Mouse (Mus musculus) cerebellum, adult 8-10 months (tissue): ENCODE results near the gene Kri1.
"Not testable (repeated sequence)": the region's sequence is repeated elsewhere in the genome, so short reads cannot be mapped to it uniquely, and the experiment has no call there.

Source experiments
- DNase-seq: peaks from one replicate; pipeline ENCODE4 v3.0.0; 2022

The Kri1 gene

GRCm38 (mm10) chr9:21287571-21288402, at the start of gene Kri1:
TSS of gene Kri1 (minus strand) at chr9:21287969.
- DNase-seq, result peak; percentile 96

DNA sequence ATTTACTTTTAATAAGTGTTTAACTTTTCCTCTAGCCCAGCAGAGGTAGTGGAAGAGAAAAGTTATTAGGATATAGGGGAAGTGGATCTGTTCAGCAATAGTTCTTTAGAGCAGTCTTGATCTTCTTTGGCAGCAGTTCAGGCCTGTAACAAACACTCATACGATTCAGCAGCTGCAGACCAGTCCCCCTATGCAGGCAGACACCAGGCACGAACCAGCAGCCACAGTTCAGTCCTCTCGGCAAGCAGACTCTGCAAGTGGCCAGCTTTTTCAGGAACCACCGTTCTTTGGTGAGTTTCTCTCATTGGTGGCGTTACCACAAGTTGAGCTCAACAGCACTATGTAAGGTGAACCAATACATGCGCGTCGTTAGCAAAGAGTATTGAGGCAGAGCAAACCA, 48.7 kb upstream of the Kri1 start:
- no peak for DNase-seq

DNA sequence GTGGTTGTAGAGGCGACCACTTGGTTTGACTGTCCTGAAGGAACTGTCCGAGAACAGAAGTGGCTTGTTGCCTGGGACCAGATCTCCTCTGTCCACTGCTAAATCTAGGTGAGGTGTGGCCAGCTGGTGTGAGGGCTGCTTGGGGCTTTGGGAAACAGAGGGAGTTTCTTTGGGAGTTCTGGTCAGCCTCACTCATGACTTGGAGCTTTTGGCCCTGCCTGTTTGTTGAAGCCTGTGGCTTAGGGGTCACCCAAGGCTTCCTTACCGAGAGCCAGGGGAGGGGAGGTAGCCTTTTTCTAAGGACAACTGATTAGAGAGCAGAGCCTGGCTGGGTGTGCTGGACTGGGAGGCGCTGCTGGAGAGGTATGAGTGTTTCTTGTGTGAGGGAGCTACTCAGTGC, 47.6 kb upstream of the Kri1 start:
- DNase-seq, result no peak

DNA sequence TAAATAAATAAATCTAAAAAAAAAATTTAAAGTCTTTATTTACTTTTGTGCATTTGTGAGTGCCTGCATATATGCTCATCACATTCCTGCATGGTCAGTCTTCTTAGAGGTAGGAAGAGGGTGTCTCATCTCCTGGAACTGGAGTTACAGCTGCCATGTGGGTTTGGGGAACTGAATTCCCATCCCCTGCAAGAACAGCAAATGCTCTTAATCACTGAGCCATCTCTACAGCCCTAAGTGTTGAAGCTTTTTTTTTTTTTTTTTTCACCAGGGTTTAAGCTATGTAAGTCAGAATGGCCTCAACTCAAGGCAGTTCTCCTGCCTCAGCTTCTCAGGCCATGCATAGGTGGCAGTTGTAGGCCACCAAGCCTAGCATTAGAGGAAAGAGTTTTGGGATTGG, 47.0 kb upstream of the Kri1 start:
- no peak for DNase-seq

DNA sequence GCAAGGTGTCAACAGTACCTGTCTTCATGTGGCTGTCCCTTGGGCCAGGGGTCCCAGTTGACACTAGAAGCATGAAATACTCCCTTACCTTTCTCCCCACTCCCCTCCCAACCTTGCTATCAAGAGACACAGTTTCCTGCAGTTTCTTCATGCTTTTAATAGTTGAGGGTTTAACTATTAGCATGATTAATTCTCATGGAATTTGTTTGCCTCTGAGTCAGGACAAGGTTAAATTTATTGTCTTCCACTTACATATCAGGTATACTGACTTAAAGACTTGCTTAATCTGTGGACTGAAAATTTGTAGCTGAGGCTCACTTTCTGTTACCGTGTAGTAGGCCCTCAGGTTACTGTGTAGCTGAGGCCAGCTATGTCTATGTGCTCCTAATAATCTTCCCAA, 45.8 kb upstream of the Kri1 start:
- no peak for DNase-seq

- no peak for DNase-seq
Measured at GRCm38 (mm10) chr9:21332161-21333061, 44.6 kb upstream of the Kri1 start.

GRCm38 (mm10) chr9:21331365-21332140, 43.8 kb upstream of the Kri1 start:
- no peak for DNase-seq

DNA sequence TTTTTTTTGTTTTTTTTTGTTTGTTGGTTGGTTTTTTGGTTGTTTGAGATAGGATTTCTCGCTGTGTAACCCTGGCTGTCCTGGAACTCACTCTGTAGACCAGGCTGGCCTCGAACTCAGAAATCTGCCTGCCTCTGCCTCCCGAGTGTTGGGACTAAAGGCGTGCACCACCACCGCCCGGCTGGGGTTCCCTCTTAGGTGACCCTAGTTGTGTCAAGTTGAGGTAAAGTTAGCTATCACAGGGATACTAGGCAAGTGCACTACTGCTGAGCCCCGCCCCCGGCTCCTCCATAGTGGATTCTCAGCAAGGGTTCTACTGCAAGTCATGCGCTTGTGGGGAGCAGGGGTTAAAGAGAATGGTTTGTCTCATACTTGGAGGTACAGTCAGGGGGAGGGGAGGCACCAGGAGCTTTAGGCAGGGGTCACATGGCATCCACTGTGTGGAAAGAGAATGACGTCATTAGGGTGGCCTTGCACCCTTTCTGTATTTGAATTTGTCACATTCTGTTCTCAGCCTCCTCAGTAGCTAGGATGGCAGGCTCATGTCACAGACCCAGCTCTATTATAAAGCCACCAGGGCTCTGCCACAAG, 42.0 kb upstream of the Kri1 start:
- no peak for DNase-seq

DNA sequence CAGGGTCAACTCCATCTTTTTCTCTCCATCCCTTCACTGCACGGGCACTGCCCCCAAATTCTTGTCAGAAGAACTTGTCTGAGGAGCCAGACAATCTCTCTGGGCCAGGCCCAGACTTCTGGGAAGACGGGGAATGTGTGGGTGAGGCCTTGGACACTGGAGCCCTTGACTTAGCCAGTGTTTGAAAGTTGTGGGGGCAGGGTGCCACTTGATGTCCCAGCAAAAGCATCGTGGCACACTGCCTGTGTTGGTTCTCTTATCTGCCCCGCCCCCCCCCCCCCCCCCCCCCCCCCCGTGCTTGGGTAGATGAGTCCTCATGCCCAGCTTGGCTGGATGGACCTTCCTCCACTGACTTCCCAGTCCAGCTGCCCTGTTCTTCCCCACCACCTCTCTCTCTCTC, 41.3 kb upstream of the Kri1 start:
- no peak for DNase-seq

GRCm38 (mm10) chr9:21328041-21328440, 40.3 kb upstream of the Kri1 start:
- no peak for DNase-seq

DNA sequence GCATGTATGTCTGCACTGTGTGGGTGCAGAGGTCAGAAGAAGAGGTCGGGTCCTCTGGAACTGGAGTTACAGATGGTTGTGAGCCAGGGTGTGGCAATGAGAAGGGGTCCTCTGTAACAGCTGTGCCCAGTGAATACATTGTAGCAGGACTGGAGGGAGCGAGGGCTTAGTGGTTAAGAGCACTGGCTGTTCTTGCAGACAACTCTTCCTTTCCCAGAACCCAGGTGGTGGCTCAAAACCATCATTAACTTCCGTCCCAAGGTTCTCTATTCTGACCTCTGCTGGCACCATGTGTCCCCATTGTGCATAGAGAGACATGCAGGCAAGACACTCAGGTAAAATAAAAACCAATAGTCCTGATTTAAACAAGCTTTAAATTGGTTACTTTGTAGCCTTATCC, 39.8 kb upstream of the Kri1 start:
- no peak for DNase-seq

DNA sequence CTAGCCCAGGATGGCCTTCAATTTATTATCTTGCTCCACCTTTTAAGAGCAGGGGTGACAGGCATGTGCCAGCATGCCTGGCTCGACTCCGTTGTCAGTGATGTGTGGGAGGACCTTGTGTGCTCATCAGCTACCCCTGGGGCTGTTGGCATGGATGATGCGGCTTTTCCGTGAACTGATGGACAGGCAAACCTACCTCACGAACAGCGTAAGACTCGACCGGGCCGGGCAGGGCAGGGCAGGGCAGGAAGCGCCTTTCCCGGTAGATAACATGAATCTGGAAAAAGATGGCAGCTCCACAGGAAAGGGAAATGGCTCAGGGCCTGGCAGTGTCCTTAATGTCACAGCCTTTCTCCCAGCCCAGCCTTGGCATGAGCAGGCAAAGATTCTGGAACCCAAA, 36.5 kb upstream of the Kri1 start:
- no peak for DNase-seq

- DNase-seq, result not testable (repeated sequence)
Measured at GRCm38 (mm10) chr9:21322917-21323297, 35.1 kb upstream of the Kri1 start.

DNA sequence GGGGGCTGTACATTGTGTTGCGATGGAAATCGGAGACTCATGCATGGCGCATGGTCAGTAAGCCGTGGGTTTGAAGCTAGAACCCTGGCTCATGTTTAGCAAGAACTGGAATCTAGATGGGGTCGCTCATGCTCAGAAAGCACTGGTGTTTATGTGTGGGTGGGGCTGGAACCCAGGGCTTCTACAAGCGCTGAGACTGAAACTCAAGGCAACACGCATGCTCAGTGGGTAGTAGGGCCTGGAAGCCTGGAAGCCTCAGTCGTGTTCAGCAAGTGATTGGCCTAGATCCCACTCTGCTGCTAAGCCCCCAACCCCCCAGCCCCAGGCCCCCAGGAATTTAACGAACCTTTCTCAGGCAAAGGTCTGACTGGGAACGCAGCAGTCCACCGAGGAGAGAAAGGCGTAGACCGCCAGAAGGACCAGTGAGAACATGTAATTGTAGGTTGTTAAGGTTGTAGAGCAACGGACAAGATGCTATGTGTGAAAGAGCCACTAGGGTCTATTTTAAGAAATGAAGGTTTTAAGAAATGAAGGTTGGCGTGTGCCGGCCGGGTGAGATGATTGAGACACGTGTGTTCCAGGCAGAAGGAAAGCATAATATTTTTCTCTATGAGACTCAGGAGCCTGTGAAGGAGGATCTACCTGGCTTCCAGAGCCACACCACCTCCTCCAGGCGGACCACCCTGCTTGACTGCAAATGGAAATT, 34.6 kb upstream of the Kri1 start:
- no peak for DNase-seq

DNA sequence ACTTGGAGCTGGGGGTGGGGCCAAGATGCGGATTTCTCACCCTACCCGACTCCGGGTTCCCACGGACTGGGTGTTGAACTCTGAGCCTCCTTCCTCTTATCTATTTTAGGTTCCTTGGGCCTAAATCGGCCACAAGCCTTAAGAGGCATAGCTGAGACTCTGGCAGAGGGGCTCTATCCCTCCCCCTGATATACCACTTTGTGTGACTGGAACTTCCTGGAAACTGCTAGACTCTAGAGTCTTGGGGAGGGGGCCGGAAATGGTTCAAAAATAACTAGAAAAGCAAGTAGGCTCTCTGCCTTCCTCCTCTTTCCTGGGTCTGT, 33.7 kb upstream of the Kri1 start:
- DNase-seq, result no peak

- DNase-seq, result peak; percentile 85
Measured at GRCm38 (mm10) chr9:21320619-21321512, 33.1 kb upstream of the Kri1 start, which contains the start of gene Slc44a2. TSS of gene Slc44a2 (plus strand) at chr9:21320698.

GRCm38 (mm10) chr9:21320280-21320618, 32.5 kb upstream of the Kri1 start:
- no peak for DNase-seq

- DNase-seq, result no peak
Measured at GRCm38 (mm10) chr9:21319503-21319902, 31.7 kb upstream of the Kri1 start.

- no peak for DNase-seq
Measured at GRCm38 (mm10) chr9:21318792-21319191, 31.0 kb upstream of the Kri1 start.

DNA sequence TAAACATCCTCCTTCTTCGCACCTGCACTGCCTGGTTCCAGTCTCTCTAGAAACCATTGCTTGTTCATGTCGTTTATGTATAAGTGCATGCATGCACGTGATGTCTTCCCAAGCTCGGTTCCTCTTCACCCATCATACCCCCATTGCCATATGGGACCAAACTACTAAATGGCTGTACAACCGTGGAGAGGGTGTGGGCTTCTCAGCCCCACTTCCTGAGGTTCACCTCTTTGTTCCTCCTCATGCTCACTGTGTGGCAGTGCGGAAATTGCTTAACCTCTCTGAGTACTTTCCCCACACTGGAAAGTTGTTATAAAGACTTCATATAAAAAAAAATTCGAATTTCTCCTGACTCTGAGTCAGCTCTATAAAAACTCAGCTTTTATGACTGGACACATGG, 28.9 kb upstream of the Kri1 start:
- DNase-seq, result no peak

GRCm38 (mm10) chr9:21315421-21315820, 27.7 kb upstream of the Kri1 start:
- no peak for DNase-seq
